Mouse (Mus musculus): ENCODE measurements around the gene Fam98c. TPM values are rescaled to one million over a fixed set of nuclear protein-coding genes. Genes with fewer than 3 reads are reported as not detected.

The Fam98c gene
- polyA plus RNA-seq, 1 experiment from 2014 or later, result 13.3 TPM

DNA sequence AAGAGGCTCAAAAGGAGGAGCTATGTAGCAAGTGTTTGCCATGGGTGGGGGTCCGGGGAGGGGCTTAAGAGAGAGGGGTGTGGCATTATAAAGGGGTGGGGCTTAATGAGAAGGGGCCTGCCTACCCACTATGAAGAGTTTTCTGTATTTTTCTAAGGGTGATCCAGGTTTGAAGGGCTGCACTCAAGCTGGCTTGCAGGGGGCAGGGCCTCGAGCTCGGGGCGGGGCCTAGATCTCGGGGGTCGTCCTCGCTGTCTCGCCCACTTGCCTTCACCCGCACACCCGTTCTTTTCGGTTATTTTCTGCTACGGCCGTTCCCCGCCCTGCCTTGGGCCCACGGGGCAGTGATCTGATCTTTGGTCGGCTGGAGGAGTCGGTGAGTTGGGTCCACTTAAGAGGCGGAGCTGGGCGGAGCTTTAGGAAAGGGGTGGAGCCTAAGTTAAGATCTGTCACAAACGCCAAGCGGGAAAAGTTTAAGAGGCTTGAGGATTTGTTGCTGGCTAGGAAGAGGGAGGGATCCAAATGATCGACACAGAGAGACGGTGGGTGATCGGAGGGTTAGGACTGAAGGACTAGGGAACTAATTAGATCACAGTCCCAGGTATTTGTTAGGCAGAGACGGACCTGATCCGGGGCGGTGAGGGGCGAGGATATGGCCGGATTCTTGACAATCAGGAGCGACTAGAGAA lies 14.2 kb upstream of the Fam98c start, which contains the start of the genes Ggn and Spred3:
Gene Ggn, plus strand, starts transcription at position 145 of the 689 bp plus-strand sequence.
Gene Spred3, minus strand, starts transcription at position 346 of the 689 bp plus-strand sequence.
- WGBS, result 1% methylated on average over 30 of the region's 30 CpGs
- H3K27ac ChIP-seq, result peak within 1 kb of the TSS; percentile 90
- H3K36me3 ChIP-seq, result peaks cover 29% of the 10 kb centered on the region
- DNase-seq (ENCODE audit: low spot score), result peak; percentile 87
- peaks cover 69% of the 10 kb centered on the region for H3K27me3 ChIP-seq (ENCODE audit: insufficient read depth, poor library complexity, severe bottlenecking)
- no peaks in the 10 kb centered on the region for H3K9me3 ChIP-seq
- peaks cover 54% of the 10 kb centered on the region for H3K4me1 ChIP-seq
- peak within 1 kb of the TSS; percentile 82 for H3K4me3 ChIP-seq

DNA sequence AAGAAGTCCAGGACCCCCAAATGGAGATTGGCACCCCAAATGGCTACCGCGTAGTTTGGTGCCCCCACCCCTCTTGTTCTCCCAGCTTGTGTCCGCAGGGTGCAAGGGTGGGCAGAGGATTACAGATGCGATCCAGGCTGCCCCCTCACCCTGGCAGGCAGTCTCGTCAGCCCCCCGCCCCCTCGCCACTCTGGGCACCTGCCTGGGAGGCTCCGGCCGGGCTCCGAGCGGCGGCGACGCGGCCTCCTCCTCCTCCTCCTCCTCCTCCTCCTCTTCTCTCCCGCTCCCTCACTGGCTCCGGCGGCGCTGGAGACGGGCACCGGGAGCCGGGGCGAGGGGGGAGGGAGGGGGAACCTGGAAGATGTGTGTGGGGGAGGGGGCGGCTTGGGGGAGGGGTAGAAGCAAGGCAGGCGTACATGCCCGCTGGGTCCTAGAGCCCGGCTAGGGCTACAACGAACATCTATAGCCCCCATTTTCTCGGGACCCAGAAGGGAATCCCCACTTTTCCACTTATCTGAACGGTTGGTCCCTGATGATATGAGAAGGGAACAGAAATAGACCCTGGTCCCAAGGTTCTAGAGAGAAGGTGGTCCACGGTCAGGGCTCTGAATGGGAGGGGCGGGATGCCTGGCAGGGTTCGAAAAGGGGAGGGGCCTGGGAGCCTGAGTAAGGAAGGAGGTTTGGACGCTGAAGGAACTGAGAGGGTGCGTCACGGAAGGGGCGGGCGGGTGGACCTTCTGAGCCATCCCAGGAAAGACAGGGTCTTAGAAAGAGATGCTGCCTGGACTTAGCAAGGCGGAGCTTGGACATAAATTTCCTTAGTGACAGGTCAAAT lies 13.4 kb upstream of the Fam98c start:
- peak overlapping the region; percentile 82 for H3K4me3 ChIP-seq
- H3K9me3 ChIP-seq, result no peaks in the 10 kb centered on the region
- peak; percentile 92 for DNase-seq (ENCODE audit: low spot score)
- peaks cover 22% of the 10 kb centered on the region for H3K36me3 ChIP-seq
- H3K4me1 ChIP-seq, result peaks cover 54% of the 10 kb centered on the region
- peak overlapping the region; percentile 90 for H3K27ac ChIP-seq
- H3K27me3 ChIP-seq (ENCODE audit: insufficient read depth, poor library complexity, severe bottlenecking), result peaks cover 61% of the 10 kb centered on the region
- WGBS, result under 1% methylated on average over 32 of the region's 39 CpGs

DNA sequence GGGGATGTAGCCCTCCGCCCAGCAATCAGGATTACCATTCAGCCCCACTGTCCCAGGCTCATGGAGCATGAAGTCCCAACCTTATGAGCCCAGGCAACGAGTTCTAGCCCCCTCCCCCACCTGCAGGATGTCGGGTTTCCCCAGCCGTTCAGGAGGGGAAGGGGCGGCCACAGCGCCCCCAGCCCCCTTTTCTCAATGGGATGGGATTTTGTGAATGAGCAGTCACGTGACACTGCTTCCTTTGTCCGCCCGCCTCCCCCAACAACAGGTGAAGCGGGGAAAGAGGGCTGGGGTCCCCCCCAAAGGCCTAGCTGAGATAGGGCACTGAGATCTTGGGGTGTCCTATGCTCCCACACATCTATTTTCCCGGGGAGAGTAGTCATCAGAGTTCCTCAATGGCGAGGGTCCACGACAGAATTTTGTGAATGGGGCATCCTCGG lies 12.8 kb upstream of the Fam98c start:
- H3K4me3 ChIP-seq, result peak overlapping the region; percentile 82
- peak overlapping the region; percentile 90 for H3K27ac ChIP-seq
- under 1% methylated on average over 14 of the region's 14 CpGs for WGBS
- H3K4me1 ChIP-seq, result peaks cover 54% of the 10 kb centered on the region
- peaks cover 15% of the 10 kb centered on the region for H3K36me3 ChIP-seq
- H3K9me3 ChIP-seq, result no peaks in the 10 kb centered on the region
- H3K27me3 ChIP-seq (ENCODE audit: insufficient read depth, poor library complexity, severe bottlenecking), result peaks cover 55% of the 10 kb centered on the region
- no peak for DNase-seq (ENCODE audit: low spot score)

DNA sequence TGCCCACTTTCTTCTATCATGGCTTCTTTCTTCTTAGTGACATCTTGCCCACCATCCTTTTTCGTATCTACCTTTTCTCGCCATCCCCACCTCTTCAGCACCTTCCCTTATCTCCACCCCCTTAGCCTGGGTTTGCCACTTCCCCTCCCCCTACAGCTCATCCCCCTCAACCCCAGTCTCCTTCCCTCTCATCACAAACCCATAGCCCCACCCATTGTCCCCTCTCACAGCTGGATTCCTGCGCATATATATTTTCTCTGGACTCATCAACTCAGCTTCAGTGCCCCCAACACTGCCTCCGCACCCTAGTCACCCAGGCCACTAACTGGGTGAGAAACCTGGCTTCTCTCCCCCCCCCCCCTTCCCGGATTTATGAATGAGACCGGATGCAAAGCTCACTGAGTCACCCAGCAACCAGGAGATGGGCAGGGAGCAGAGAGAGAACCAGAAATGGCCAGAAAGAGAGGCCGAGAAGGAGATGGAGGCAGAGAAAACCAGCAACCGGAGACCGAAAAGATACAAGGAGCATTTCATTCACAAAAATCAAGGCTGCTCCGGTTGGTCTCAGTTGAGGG lies 12.2 kb upstream of the Fam98c start:
- peaks cover 49% of the 10 kb centered on the region for H3K27me3 ChIP-seq (ENCODE audit: insufficient read depth, poor library complexity, severe bottlenecking)
- peaks cover 9% of the 10 kb centered on the region for H3K36me3 ChIP-seq
- H3K27ac ChIP-seq, result peak overlapping the region; percentile 90; the same call in 1 of the 2 replicates
- 3% methylated on average over 10 of the region's 10 CpGs for WGBS
- no peak for DNase-seq (ENCODE audit: low spot score)
- peaks cover 55% of the 10 kb centered on the region for H3K4me1 ChIP-seq
- H3K4me3 ChIP-seq, result peak overlapping the region; percentile 82
- H3K9me3 ChIP-seq, result no peaks in the 10 kb centered on the region

DNA sequence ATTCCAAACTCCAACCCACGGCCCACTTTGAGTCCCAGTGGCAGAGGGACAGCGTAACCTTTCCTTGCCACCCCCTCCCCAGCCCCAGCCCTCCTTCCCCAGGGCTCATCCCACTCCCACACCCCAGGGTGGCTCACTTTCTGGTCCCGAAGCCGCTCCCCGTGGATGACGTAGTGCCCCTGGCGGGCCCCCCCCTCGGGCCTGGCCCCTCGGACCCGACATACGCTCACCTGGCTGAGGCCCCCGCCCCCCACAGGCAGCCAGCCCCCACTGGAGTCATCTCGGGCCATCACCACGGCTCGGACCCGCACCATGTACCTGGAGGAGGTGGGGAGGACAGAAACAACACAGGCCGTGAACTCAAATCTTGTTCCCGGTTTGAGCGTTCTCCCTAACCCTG lies 11.6 kb upstream of the Fam98c start:
- H3K36me3 ChIP-seq, result peaks cover 4% of the 10 kb centered on the region; the same call in 1 of the 2 replicates
- no peaks in the 10 kb centered on the region for H3K9me3 ChIP-seq
- peak overlapping the region; percentile 82; the same call in 1 of the 2 replicates for H3K4me3 ChIP-seq
- peaks cover 57% of the 10 kb centered on the region for H3K4me1 ChIP-seq
- no peak overlapping the region for H3K27ac ChIP-seq
- 11% methylated on average over 19 of the region's 19 CpGs for WGBS
- peaks cover 43% of the 10 kb centered on the region for H3K27me3 ChIP-seq (ENCODE audit: insufficient read depth, poor library complexity, severe bottlenecking)
- DNase-seq (ENCODE audit: low spot score), result no peak

DNA sequence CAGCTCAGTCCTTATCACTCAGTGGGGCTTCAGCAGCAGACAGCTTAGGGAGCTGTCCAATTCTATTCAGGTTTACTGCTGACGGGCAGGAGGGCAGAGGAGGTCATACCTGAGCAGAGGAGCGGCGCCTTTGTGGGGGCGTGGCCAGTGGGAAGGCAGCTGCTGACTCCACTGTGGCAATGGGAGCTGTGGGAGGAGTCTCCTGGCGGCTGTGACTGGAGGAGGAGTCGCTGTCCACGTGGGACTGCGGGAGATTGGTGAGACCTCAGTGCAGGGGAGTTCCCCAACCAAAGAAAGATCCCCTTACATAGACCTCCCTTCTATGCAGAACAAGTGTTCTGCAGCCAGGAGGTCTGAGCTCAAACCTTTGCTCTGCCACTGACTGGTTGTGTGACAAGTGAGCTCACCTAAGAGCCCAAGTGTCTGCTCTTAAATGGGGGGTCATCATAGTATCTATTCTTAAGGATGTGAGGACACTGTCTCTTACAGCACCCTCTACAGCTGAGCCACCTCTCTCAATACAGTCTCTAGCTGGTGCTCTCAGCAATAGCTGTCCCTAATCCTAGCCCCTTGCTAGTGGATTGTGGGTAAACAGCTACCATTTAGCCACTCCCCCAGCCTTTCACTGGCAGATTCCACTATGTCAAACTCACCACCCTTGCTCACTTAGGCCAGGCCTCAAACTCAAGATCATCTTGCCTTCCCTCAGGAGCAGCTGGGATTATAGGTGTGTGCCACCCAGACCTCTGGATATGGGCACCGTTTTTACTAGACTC lies 6.9 kb upstream of the Fam98c start:
- H3K4me3 ChIP-seq, result no peak overlapping the region
- no peak overlapping the region for H3K27ac ChIP-seq
- peaks cover 4% of the 10 kb centered on the region; the same call in 1 of the 2 replicates for H3K36me3 ChIP-seq
- peaks cover 20% of the 10 kb centered on the region for H3K4me1 ChIP-seq
- H3K27me3 ChIP-seq (ENCODE audit: insufficient read depth, poor library complexity, severe bottlenecking), result peaks cover 50% of the 10 kb centered on the region
- WGBS, result 14% methylated on average over 9 of the region's 9 CpGs
- no peaks in the 10 kb centered on the region for H3K9me3 ChIP-seq
- peak; percentile 88 for DNase-seq (ENCODE audit: low spot score)

DNA sequence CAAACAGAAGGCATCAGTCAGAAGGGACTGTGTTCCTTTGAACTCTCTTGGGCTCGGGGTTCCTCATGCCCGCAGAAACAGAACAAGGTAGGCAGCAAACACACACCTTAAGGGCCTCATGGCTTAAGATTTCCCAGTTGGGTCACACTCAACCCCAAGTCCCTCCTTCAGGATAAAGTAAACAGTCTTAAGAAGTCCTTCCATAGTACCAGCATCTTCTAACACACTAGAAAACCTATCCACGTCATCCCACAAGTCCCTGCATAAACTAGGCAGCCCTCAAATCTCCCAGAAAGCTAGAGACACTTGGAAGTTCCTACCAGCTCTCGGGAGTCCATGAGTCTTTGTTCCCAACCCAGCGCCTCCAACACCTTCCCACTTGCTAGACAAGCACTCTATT lies 6.3 kb upstream of the Fam98c start:
- H3K36me3 ChIP-seq, result peaks cover 4% of the 10 kb centered on the region; the same call in 1 of the 2 replicates
- no peak overlapping the region for H3K4me3 ChIP-seq
- no peak overlapping the region for H3K27ac ChIP-seq
- H3K9me3 ChIP-seq, result no peaks in the 10 kb centered on the region
- WGBS, result 59% methylated on average over 5 of the region's 5 CpGs
- H3K4me1 ChIP-seq, result peaks cover 16% of the 10 kb centered on the region
- H3K27me3 ChIP-seq (ENCODE audit: insufficient read depth, poor library complexity, severe bottlenecking), result peaks cover 50% of the 10 kb centered on the region
- DNase-seq (ENCODE audit: low spot score), result no peak

DNA sequence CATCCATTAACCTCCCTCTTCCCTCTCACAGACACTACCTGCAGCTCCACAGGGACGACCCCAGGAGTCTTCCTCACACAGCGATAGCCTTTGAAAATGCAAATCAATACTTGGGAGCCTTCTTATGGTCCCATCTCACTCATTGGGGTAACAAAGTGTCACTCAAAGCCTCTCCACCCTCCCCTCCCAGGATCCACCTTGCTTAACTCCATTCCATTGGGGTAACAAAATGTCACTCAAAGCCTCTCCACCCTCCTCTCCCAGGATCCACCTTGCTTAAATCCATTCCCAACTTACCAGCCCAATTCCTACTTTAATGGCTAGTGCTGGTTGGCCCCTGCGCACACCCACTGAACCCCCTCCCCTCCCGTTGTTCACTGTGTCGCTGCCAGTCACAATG lies 2.2 kb upstream of the Fam98c start:
- Histone ChIP-seq H3K4me1 (peaks cover 24% of the 10 kb centered on the region), H3K4me3 (no peak overlapping the region), H3K27me3 (ENCODE audit: insufficient read depth, poor library complexity, severe bottlenecking) (peaks cover 59% of the 10 kb centered on the region), H3K36me3 (peaks cover 10% of the 10 kb centered on the region; the same call in 1 of the 2 replicates), H3K27ac (no peak overlapping the region), H3K9me3 (peaks cover 5% of the 10 kb centered on the region; the same call in 1 of the 2 replicates)
- 2% methylated on average over 5 of the region's 5 CpGs for WGBS
- DNase-seq (ENCODE audit: low spot score), result no peak

DNA sequence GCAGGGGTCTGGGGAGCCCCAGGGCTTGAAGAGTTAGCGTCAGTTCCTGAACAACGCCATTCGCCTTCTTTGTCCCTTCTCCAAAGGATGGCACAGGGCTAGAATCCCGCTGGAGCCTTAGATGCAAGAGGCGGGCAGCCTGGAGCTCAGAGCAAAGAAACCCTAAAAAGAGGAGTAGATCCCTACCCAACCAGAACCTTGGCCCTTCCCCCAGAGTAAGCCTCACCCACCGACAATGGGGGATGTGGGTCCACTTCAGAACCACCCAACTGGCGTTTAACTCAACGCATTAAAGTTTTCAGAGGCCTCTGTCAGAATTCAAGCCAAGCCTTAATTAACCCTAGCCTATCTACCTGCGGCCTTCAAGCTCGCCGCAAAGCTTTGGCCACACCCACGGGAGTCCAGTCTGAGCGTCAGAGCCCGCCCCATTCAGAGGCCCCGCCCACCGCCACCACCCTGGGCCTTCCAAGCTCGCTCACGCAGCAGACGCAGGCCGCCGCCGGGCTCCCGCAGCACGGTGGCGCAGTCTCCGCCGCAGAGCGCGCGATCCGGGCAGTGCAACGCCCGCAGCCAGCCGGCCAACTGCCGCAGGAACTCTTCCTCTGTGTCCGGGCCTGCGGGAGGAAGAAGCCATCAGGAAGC lies 717 bp downstream of the Fam98c start:
- 7% methylated on average over 37 of the region's 37 CpGs for WGBS

DNA sequence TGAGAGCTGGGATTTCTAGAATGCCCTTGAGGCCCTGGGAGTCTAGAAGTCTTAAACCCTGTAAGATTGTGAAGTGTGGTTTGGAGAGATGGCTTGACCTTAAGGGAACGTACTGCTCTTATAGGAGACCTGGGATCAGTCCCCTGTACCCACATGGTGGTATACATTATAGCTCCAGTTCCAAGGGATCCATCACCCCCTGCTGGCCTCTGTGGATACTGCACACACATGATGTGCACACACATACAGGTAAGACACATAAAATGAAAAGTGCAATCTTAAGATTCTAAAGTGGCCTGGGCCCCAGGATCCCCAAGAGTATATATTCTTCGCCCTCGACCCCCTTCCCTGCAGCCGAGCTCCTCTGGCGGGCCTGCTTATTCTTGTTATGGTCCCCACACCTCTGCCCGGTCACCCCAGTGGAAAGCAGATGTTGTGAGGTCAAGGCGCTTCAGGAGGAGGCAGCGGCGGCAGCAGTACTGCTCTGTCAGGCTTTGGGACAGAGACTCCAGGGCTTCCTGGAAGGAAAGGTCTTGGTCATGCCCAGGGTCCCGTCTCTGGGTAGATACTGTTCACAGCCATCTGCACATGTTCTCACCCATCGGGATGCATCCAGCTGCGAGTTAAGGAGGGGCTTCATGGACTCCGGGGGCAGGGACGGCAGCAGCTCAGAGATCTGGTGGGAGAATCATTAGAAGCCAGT lies 1.9 kb downstream of the Fam98c start:
- H3K27ac ChIP-seq, result no peak overlapping the region
- peaks cover 6% of the 10 kb centered on the region; the same call in 1 of the 2 replicates for H3K36me3 ChIP-seq
- WGBS, result 92% methylated on average over 14 of the region's 14 CpGs
- H3K27me3 ChIP-seq (ENCODE audit: insufficient read depth, poor library complexity, severe bottlenecking), result peaks cover 44% of the 10 kb centered on the region
- H3K9me3 ChIP-seq, result peaks cover 5% of the 10 kb centered on the region; the same call in 1 of the 2 replicates
- H3K4me3 ChIP-seq, result no peak overlapping the region
- no peak for DNase-seq (ENCODE audit: low spot score)
- H3K4me1 ChIP-seq, result peaks cover 8% of the 10 kb centered on the region

More for the DNA sequence above, 717 bp downstream of the Fam98c start:
- peak overlapping the region; percentile 96 for H3K4me3 ChIP-seq
- peaks cover 6% of the 10 kb centered on the region; the same call in 1 of the 2 replicates for H3K36me3 ChIP-seq
- peaks cover 50% of the 10 kb centered on the region for H3K27me3 ChIP-seq (ENCODE audit: insufficient read depth, poor library complexity, severe bottlenecking)
- peaks cover 8% of the 10 kb centered on the region for H3K4me1 ChIP-seq
- peak; percentile 91 for DNase-seq (ENCODE audit: low spot score)
- H3K27ac ChIP-seq, result peak overlapping the region; percentile 92
- H3K9me3 ChIP-seq, result peaks cover 5% of the 10 kb centered on the region; the same call in 1 of the 2 replicates

DNA sequence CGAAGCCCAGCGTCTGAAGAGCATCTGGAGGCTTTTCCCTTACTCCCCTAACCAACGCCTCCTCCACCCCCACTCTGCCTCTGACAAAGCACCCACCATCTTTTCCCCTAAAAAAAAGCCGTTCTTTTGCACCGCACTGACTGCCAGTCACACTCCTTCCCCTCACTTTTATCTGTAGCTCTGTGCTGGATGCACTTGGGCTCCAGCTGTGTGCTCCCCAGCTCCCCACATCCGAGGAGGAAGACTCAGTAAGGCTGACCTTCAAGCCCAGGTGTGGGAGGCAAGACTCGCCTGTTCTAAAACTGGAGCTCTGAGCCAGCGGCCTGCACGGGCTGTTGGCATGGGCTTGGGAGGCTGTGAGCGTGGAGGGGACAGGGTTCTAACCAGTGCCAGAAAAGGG lies 4.5 kb downstream of the Fam98c start:
- DNase-seq (ENCODE audit: low spot score), result no peak
- Histone ChIP-seq H3K36me3 (peaks cover 6% of the 10 kb centered on the region; the same call in 1 of the 2 replicates), H3K27ac (no peak overlapping the region), H3K4me3 (no peak overlapping the region), H3K27me3 (ENCODE audit: insufficient read depth, poor library complexity, severe bottlenecking) (peaks cover 24% of the 10 kb centered on the region; the same call in 1 of the 2 replicates), H3K4me1 (peaks cover 8% of the 10 kb centered on the region), H3K9me3 (peaks cover 5% of the 10 kb centered on the region; the same call in 1 of the 2 replicates)
- whole genome bisulfite sequencing, result 63% methylated on average over 10 of the region's 10 CpGs
